Mouse (Mus musculus): ENCODE data around the gene Myo19. TPM values are rescaled to one million over a fixed set of nuclear protein-coding genes. Genes with fewer than 3 reads are reported as not detected.

Myo19 gene
- polyA plus RNA-seq, 1 experiment from 2014 or later: 9.3 TPM

Small RNAs within 50 kb of the gene (microRNA-seq; reads per million reads assigned to microRNA genes)
- not detected for gene Gm23564

Other genes starting within 250 kb of the Myo19 start
- gene Mrm1, start 60.6 kb upstream of the Myo19 start, polyA plus RNA-seq (2016; fragmentation: Nextera tagmentation; extraction: Ambion mirVana): 9.4 and 10.7 TPM in 2 replicates
- 9.8 and 12.3 TPM in 2 replicates for gene Dhrs11, start 51.2 kb upstream of the Myo19 start, polyA plus RNA-seq (2016; fragmentation: Nextera tagmentation; extraction: Ambion mirVana)
- 69.5 and 72.6 TPM in 2 replicates for gene Ggnbp2, start 9.3 kb upstream of the Myo19 start, polyA plus RNA-seq (2016; fragmentation: Nextera tagmentation; extraction: Ambion mirVana)
- 2.0 and 2.4 TPM in 2 replicates for gene Pigw, start 137 bp downstream of the Myo19 start, polyA plus RNA-seq (2016; fragmentation: Nextera tagmentation; extraction: Ambion mirVana)
- gene Znhit3, start 36.2 kb downstream of the Myo19 start, polyA plus RNA-seq (2016; fragmentation: Nextera tagmentation; extraction: Ambion mirVana): 65.6 and 66.5 TPM in 2 replicates
- gene Car4, start 77.6 kb downstream of the Myo19 start, polyA plus RNA-seq (2016; fragmentation: Nextera tagmentation; extraction: Ambion mirVana): 0.33 TPM in 1 of 2 replicates, not detected in the other